Mouse (Mus musculus): ENCODE measurements around the gene Ttc21a. TPM values are rescaled to one million over a fixed set of nuclear protein-coding genes. Genes with fewer than 3 reads are reported as not detected.

Gene Ttc21a
- polyA plus RNA-seq, 1 experiment from 2014 or later = 0.04 TPM

DNA sequence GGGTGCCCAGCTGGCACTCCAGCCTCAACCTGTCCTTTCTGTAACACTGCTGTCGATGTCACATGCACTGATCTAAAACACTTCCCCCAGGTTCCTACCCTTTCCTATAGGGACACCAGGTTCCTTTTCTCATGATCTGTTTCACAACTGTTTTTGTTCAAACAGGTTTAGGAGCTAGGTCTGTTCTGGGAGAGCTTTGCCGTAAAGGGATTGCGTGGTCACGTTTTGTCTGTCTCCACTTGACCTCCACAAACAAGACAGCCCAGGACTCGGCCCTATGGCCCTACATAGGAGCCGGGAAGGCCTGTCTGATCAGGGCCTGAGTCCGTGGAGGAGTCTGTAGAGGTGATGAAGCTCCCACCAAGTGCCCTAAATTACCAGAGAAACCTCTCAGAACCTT, 32.4 kb downstream of the Ttc21a start:
- 73% methylated on average over 7 of the region's 7 CpGs for WGBS
- H3K27ac ChIP-seq (replicated peaks) = peak overlapping the region; percentile 82
- 0 out of 2 replicates have a peak, but pooled peaks have one; percentile 3 for ATAC-seq (ENCODE audit: low FRiP score, low TSS enrichment)
- H3K4me1 ChIP-seq (replicated peaks; ENCODE audit: control insufficient read depth, insufficient read depth) = 0 out of 2 replicates have a peak, but pooled peaks cover 2% of the 10 kb centered on the region
- TF ChIP-seq EP300 (optimal IDR thresholded peaks at IDR 0.05) (no peak), CTCF (IDR thresholded peaks at IDR 0.05; ENCODE audit: low read depth) (no peak)
- H3K4me3 ChIP-seq (ENCODE audit: low read depth, low read length) = no peak overlapping the region
- peaks cover 25% of the 10 kb centered on the region for H3K36me3 ChIP-seq (ENCODE audit: control insufficient read depth, insufficient read depth, low read length)
- no peak overlapping the region for H3K4me2 ChIP-seq (replicated peaks; ENCODE audit: low read depth)
- H3K9me3 ChIP-seq (ENCODE audit: control insufficient read depth, low read length) = no peaks in the 10 kb centered on the region
- H3K9ac ChIP-seq (ENCODE audit: low read length) = no peak overlapping the region
- DNase-seq (ENCODE audit: low spot score) = no peak
- no peaks in the 10 kb centered on the region for H3K27me3 ChIP-seq (ENCODE audit: control insufficient read depth, insufficient read depth, low read length)

DNA sequence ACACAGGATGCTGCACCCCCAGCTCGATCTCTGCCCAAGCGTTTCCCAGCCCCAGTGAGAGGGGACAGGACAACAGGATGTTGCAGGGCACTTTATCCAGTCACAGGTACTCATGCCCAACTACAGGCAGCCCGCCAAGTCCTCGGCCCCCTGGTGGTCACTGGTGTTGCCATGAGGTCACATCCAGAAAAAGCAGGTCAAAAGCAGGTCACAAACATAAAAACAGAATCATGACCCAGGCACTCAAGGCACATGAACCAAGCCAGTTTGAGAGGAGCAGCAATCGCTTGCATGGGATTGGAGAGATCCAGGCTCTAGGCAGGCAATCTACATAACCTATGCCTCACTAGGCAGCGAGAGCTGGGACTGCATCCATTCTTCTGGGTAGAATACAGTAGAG, 32.8 kb downstream of the Ttc21a start:
- H3K27me3 ChIP-seq (ENCODE audit: control insufficient read depth, insufficient read depth, low read length) = no peaks in the 10 kb centered on the region
- H3K36me3 ChIP-seq (ENCODE audit: control insufficient read depth, insufficient read depth, low read length) = peaks cover 25% of the 10 kb centered on the region
- peak; percentile 68 for DNase-seq (ENCODE audit: low spot score)
- 45% methylated on average over 6 of the region's 6 CpGs for WGBS
- peak; percentile 2 for TF ChIP-seq EP300 (optimal IDR thresholded peaks at IDR 0.05)
- peak; percentile 71 for TF ChIP-seq CTCF (IDR thresholded peaks at IDR 0.05; ENCODE audit: low read depth)
- 0 out of 2 replicates have a peak overlapping the region, but pooled peaks have one; percentile 38 for H3K9ac ChIP-seq (ENCODE audit: low read length)
- H3K4me3 ChIP-seq (ENCODE audit: low read depth, low read length) = no peak overlapping the region
- H3K4me1 ChIP-seq (replicated peaks; ENCODE audit: control insufficient read depth, insufficient read depth) = 0 out of 2 replicates have a peak, but pooled peaks cover 2% of the 10 kb centered on the region
- H3K9me3 ChIP-seq (ENCODE audit: control insufficient read depth, low read length) = no peaks in the 10 kb centered on the region
- H3K4me2 ChIP-seq (replicated peaks; ENCODE audit: low read depth) = no peak overlapping the region
- ATAC-seq (ENCODE audit: low FRiP score, low TSS enrichment) = peak; percentile 22
- peak overlapping the region; percentile 82 for H3K27ac ChIP-seq (replicated peaks)

DNA sequence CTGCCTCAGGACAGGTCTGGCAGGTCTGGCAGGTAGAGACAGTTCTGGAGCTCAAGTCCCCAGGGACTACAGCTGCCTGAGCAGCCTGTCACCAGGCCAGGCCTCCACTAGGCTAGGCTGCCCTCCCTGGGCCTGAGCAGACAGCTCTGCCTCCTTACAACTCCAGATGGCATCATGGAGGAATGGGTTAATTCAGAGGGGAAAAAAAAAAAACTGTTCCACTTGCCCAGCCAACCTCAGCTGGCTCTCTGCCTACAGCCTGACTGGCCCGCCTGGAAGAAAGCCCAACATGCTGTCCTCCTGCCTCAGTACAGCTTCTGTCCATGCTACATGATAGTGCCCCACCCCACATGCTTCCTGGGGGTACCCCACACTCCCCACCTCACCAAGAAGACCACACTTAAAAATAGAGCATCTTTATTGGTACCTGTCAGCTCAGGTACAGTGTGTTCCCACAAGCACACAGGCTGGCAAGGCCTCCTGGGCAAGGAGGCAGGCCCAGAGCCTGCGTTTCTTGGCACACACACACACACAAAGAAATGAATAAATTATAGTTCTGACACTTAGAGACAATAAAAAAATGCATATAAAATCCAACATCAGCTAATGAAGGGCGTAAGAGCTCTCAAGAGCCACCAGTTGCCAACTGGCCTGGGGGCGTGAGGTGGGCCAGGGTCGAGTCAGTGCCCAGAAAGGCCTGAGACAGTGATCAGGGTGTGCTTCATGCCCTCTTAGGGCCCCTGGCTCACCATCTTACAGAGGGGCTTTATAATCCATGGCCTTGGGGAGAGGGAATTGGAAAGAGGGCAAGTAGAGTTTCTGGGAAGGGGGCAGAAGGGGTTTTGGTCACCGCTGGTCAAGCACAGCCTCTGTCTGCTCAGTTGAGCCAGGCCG, 33.6 kb downstream of the Ttc21a start:
- WGBS = 64% methylated on average over 7 of the region's 7 CpGs
- 0 out of 2 replicates have a peak, but pooled peaks cover 2% of the 10 kb centered on the region for H3K4me1 ChIP-seq (replicated peaks; ENCODE audit: control insufficient read depth, insufficient read depth)
- no peaks in the 10 kb centered on the region for H3K9me3 ChIP-seq (ENCODE audit: control insufficient read depth, low read length)
- H3K27me3 ChIP-seq (ENCODE audit: control insufficient read depth, insufficient read depth, low read length) = no peaks in the 10 kb centered on the region
- DNase-seq (ENCODE audit: low spot score) (no peak), ATAC-seq (ENCODE audit: low FRiP score, low TSS enrichment) (peak; percentile 55)
- 0 out of 2 replicates have a peak overlapping the region, but pooled peaks have one; percentile 38 for H3K9ac ChIP-seq (ENCODE audit: low read length)
- H3K4me2 ChIP-seq (replicated peaks; ENCODE audit: low read depth) = no peak overlapping the region
- peaks cover 25% of the 10 kb centered on the region for H3K36me3 ChIP-seq (ENCODE audit: control insufficient read depth, insufficient read depth, low read length)
- H3K27ac ChIP-seq (replicated peaks) = peak overlapping the region; percentile 82
- no peak for TF ChIP-seq CTCF (IDR thresholded peaks at IDR 0.05; ENCODE audit: low read depth)
- TF ChIP-seq EP300 (optimal IDR thresholded peaks at IDR 0.05) = peak; percentile 55
- no peak overlapping the region for H3K4me3 ChIP-seq (ENCODE audit: low read depth, low read length)

DNA sequence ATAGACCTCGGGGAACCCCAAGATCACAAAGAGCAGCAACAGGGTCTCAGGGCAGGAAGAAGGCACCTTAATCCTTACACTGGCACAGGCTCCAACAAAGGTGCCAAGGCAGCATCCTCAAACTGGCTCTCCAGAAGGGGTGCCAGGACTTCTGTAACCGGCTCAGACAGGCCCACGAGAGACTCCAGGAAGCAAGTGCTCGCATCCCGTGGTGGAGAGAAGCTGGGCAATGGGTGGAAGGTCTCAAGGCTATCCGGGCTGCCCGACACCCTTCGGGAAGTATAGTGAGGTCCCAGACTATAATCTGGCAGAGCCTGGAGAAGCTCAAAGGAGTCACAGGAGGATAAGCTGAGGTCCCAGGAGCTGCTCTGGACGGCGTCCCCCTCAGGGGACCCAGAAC, 34.8 kb downstream of the Ttc21a start:
- no peak overlapping the region for H3K27ac ChIP-seq (replicated peaks)
- 92% methylated on average over 10 of the region's 10 CpGs for WGBS
- no peak for TF ChIP-seq CTCF (IDR thresholded peaks at IDR 0.05; ENCODE audit: low read depth)
- no peak for TF ChIP-seq EP300 (optimal IDR thresholded peaks at IDR 0.05)
- H3K27me3 ChIP-seq (ENCODE audit: control insufficient read depth, insufficient read depth, low read length) = no peaks in the 10 kb centered on the region
- H3K4me2 ChIP-seq (replicated peaks; ENCODE audit: low read depth) = no peak overlapping the region
- H3K4me1 ChIP-seq (replicated peaks; ENCODE audit: control insufficient read depth, insufficient read depth) = 0 out of 2 replicates have a peak, but pooled peaks cover 3% of the 10 kb centered on the region
- H3K36me3 ChIP-seq (ENCODE audit: control insufficient read depth, insufficient read depth, low read length) = peaks cover 25% of the 10 kb centered on the region
- no peak overlapping the region for H3K4me3 ChIP-seq (ENCODE audit: low read depth, low read length)
- no peak for DNase-seq (ENCODE audit: low spot score)
- H3K9me3 ChIP-seq (ENCODE audit: control insufficient read depth, low read length) = no peaks in the 10 kb centered on the region
- ATAC-seq (ENCODE audit: low FRiP score, low TSS enrichment) = no peak
- no peak overlapping the region for H3K9ac ChIP-seq (ENCODE audit: low read length)

DNA sequence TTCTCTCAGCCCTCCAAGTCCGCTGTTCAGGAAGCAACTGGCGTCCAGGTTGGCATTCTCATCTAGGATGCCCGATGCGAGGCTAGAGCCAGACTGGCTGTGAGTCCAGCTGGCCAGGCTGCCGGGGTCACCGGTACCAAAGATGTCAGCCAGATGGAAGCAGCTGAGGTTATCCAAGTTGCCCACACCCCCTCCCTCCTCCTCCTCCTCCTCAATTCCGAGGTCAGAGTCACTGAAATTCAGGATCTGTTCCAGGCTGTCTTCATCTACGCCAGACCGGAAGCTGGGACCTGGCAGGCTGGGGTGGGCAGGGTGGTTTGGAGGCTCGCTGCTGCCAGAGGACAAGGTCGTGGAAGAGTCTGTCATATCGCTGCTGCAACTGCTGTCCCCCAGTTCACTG, 35.2 kb downstream of the Ttc21a start:
- Histone ChIP-seq H3K9ac (ENCODE audit: low read length) (no peak overlapping the region), H3K27me3 (ENCODE audit: control insufficient read depth, insufficient read depth, low read length) (no peaks in the 10 kb centered on the region), H3K36me3 (ENCODE audit: control insufficient read depth, insufficient read depth, low read length) (peaks cover 25% of the 10 kb centered on the region), H3K4me1 (replicated peaks; ENCODE audit: control insufficient read depth, insufficient read depth) (0 out of 2 replicates have a peak, but pooled peaks cover 7% of the 10 kb centered on the region), H3K27ac (replicated peaks) (no peak overlapping the region), H3K9me3 (ENCODE audit: control insufficient read depth, low read length) (no peaks in the 10 kb centered on the region), H3K4me2 (replicated peaks; ENCODE audit: low read depth) (no peak overlapping the region), H3K4me3 (ENCODE audit: low read depth, low read length) (no peak overlapping the region)
- TF ChIP-seq CTCF (IDR thresholded peaks at IDR 0.05; ENCODE audit: low read depth) (no peak), EP300 (optimal IDR thresholded peaks at IDR 0.05) (no peak)
- no peak for ATAC-seq (ENCODE audit: low FRiP score, low TSS enrichment)
- DNase-seq (ENCODE audit: low spot score) = no peak
- WGBS = 87% methylated on average over 12 of the region's 12 CpGs

DNA sequence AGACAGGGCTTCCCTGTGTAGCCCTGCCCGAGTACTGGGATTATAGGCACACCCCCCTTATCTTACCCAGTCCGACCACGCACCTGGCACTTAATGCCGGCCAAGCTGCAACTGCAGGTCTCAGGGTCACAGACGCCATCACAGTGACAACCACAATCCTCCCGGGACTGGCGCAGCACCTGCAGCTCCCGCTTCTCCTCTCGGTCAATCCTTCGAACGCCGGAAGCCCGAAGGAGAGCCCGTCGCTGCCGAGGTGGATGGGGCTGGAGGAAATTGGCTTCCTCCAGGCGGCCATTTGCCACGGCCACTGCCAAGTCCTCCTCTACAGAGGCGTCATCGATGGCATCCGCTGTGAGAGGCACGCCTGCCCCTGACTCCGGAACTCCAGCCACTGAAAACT, 35.9 kb downstream of the Ttc21a start:
- ATAC-seq (ENCODE audit: low FRiP score, low TSS enrichment) (no peak), DNase-seq (ENCODE audit: low spot score) (no peak)
- Histone ChIP-seq H3K4me3 (ENCODE audit: low read depth, low read length) (no peak overlapping the region), H3K9ac (ENCODE audit: low read length) (no peak overlapping the region), H3K27me3 (ENCODE audit: control insufficient read depth, insufficient read depth, low read length) (no peaks in the 10 kb centered on the region; the same call in 1 of the 2 replicates), H3K9me3 (ENCODE audit: control insufficient read depth, low read length) (no peaks in the 10 kb centered on the region), H3K27ac (replicated peaks) (no peak overlapping the region), H3K36me3 (ENCODE audit: control insufficient read depth, insufficient read depth, low read length) (peaks cover 25% of the 10 kb centered on the region), H3K4me2 (replicated peaks; ENCODE audit: low read depth) (no peak overlapping the region), H3K4me1 (replicated peaks; ENCODE audit: control insufficient read depth, insufficient read depth) (0 out of 2 replicates have a peak, but pooled peaks cover 11% of the 10 kb centered on the region)
- TF ChIP-seq EP300 (optimal IDR thresholded peaks at IDR 0.05) (no peak), CTCF (IDR thresholded peaks at IDR 0.05; ENCODE audit: low read depth) (no peak)
- 88% methylated on average over 23 of the region's 23 CpGs for WGBS

Data from stomach, postnatal 0 days (tissue).